Mouse (Mus musculus): ENCODE measurements at regions not wholly inside any gene's neighbourhood (a gene's known extent, or its start where the extent isn't known, plus 50 kb on each side); places are given as distances from the start of the nearest gene placed in this dataset.

DNA sequence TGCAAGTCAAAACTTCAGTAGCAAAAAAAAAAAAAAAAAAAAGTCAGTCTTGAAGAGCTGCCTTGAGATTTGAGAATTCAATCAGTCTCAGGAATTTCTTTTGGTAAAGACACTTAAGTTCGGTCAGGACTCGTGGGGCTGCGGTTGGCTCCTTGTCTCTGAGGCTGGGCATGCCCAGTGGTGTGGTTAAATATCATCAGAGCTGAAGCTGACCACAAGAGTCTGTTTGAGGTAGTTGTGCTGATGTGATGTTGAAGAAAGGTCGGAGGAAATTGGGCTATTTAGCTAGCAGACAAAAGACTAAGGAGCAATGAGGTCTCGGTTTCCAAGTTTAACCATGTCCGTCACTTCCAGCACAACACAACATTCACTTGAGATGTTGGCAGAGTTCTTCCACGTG lies 240.4 kb downstream of the En1 start:
- no peak for TF ChIP-seq CTCF (IDR thresholded peaks at IDR 0.05; ENCODE audit: control insufficient read depth, insufficient read depth, low read length)
- TF ChIP-seq POLR2A (IDR thresholded peaks at IDR 0.05; ENCODE audit: borderline replicate concordance, control insufficient read depth, low read depth, low read length), result no peak

All from bone marrow, adult 2 months (tissue).